Comparison of ENCODE assay signal across 9 mouse cellular contexts in genomic region chr2:154569071-154569748, GRCm38 (mm10). TPM values are rescaled to one million over a fixed set of nuclear protein-coding genes. Genes with fewer than 3 reads are reported as not detected.
DNase-seq lines count a peak whose midpoint lies in the region; ATAC-seq and TF ChIP-seq lines count a peak whose summit lies in the region.
"Had no signal": no experiment of that assay in that cellular context is flagged by ENCODE, and none has a peak within 500 bp of the region (broad histone marks: within the 10 kb centered on the region; RNA-seq: fewer than 3 reads in every experiment).

No protein-coding gene starts in this region.

- peak overlapping the region; percentile 74 to 95 (median 75) for H3K4me3 ChIP-seq in CH12.LX (replicated peaks in 1 of 3; ENCODE audit: low read depth in 2 of 3, low read length in 2 of 3, poor library complexity in 1 of 3)
- H3K4me3 ChIP-seq in embryonic fibroblast, embryonic 13.5 days (ENCODE audit: insufficient read depth, low read length), result peak overlapping the region; percentile 65

- H3K79me2 ChIP-seq in CH12.LX (replicated peaks; ENCODE audit: control insufficient read depth, extremely low read depth, insufficient read depth, poor library complexity, severe bottlenecking), result peaks cover 22% of the 10 kb centered on the region

- TF ChIP-seq CTCF in CH12.LX (conservative IDR thresholded peaks at IDR 0.05 in 1 of 2, IDR thresholded peaks at IDR 0.05 in 1 of 2; ENCODE audit: low read depth in 2 of 2, low read length in 2 of 2), result no peak
- TF ChIP-seq CTCF in embryonic fibroblast, embryonic 13.5 days (IDR thresholded peaks at IDR 0.05; ENCODE audit: borderline replicate concordance, insufficient read depth, low read length), result no peak

- peak; percentile 41 for ATAC-seq in activated CD4-positive, CD25-positive, alpha-beta regulatory T cell, adult 4 months

- H3K36me3 ChIP-seq in CH12.LX (replicated peaks in 1 of 2; ENCODE audit: control insufficient read depth in 1 of 2, insufficient read depth in 1 of 2, low read length in 1 of 2), result peaks cover 3 to 25% of the 10 kb centered on the region in 2 experiments

- no peaks in the 10 kb centered on the region for H3K27me3 ChIP-seq in CH12.LX (replicated peaks)

- H3K9ac ChIP-seq in CH12.LX (ENCODE audit: insufficient read depth, low read depth), result peak overlapping the region; percentile 64

- peak; percentile 44; the same call in 1 of the 2 replicates for TF ChIP-seq POLR2A in CH12.LX (IDR thresholded peaks at IDR 0.05; ENCODE audit: low read depth, low read length)
- peak; percentile 74; the same call in 1 of the 2 replicates for TF ChIP-seq POLR2A in embryonic fibroblast, embryonic 13.5 days (IDR thresholded peaks at IDR 0.05; ENCODE audit: low read depth, low read length)

- no peaks in the 10 kb centered on the region for H3K9me3 ChIP-seq in CH12.LX (replicated peaks; ENCODE audit: low read length)

- H3K27ac ChIP-seq in CH12.LX (ENCODE audit: insufficient read depth, low read depth), result peak overlapping the region; percentile 56
- peak overlapping the region; percentile 41 for H3K27ac ChIP-seq in embryonic fibroblast, embryonic 13.5 days (ENCODE audit: insufficient read depth, low read length)

- TF ChIP-seq RAD21 in CH12.LX (IDR thresholded peaks at IDR 0.05; ENCODE audit: low read depth, low read length), result no peak

- peak; percentile 80 for DNase-seq in CH12.LX (ENCODE audit: extremely low read depth)
- DNase-seq in heart, postnatal 4 days, result peak; percentile 71
- peak; percentile 56 to 77 for DNase-seq in left cerebral cortex, postnatal 36 days (ENCODE audit: low spot score in 2 of 2)
- DNase-seq in mesoderm, embryonic 11.5 days (ENCODE audit: low read depth, low spot score), result peak; percentile 71
- DNase-seq in spleen, postnatal 10 days (ENCODE audit: low spot score in 2 of 2), result peak; percentile 81 to 83
- DNase-seq in T-cell, adult 2 months (ENCODE audit: low spot score), result no peak

- H3K4me1 ChIP-seq in CH12.LX (ENCODE audit: control insufficient read depth in 1 of 2, insufficient read depth in 2 of 2), result peaks cover 4 to 48% of the 10 kb centered on the region in 2 experiments
- H3K4me1 ChIP-seq in embryonic fibroblast, embryonic 13.5 days (ENCODE audit: control insufficient read depth, insufficient read depth, low read length), result peaks cover 8% of the 10 kb centered on the region

- intact Hi-C loops in left cerebral cortex, postnatal 36 days (cut with DNase I), result no loop called here

- dilution Hi-C loops in CH12.LX (cut with MboI; ENCODE audit: extremely low pct_ligation_motif_present, extremely low pct_unique_long_range_greater_than_20kb, low sequenced_read_pairs), result no loop called here

- in situ Hi-C loops in CH12.LX (cut with MboI; ENCODE audit: low pct_ligation_motif_present, low pct_unique_long_range_greater_than_20kb, low sequenced_read_pairs), result no loop called here

- peak overlapping the region; percentile 88 for H3K4me2 ChIP-seq in CH12.LX (ENCODE audit: insufficient read depth, low read depth, poor library complexity, severe bottlenecking)

- TF ChIP-seq EP300 in CH12.LX (IDR thresholded peaks at IDR 0.05; ENCODE audit: low read length), result no peak

TF ChIP-seq in CH12.LX, 34 proteins besides CTCF, POLR2A, EP300 and RAD21 (continues in another document):
- TF ChIP-seq GABPA (IDR thresholded peaks at IDR 0.05; ENCODE audit: insufficient replicate concordance, low read depth, low read length) (no peak), JUN (IDR thresholded peaks at IDR 0.05; ENCODE audit: insufficient read depth, low read depth, low read length) (no peak), POLR2AphosphoS2 (IDR thresholded peaks at IDR 0.05; ENCODE audit: low read depth, low read length) (no peak), USF2 (conservative IDR thresholded peaks at IDR 0.05; ENCODE audit: low read depth, low read length) (peak; percentile 76), ZKSCAN1 (IDR thresholded peaks at IDR 0.05; ENCODE audit: borderline replicate concordance, low read depth, low read length) (no peak), ZNF384 (IDR thresholded peaks at IDR 0.05; ENCODE audit: low read depth, low read length) (no peak), TCF12 (IDR thresholded peaks at IDR 0.05; ENCODE audit: low read depth, low read length) (0 out of 2 replicates have a peak, but pooled peaks have one; percentile 27), USF1 (IDR thresholded peaks at IDR 0.05; ENCODE audit: low read depth, low read length) (peak; percentile 84), BHLHE40 (IDR thresholded peaks at IDR 0.05; ENCODE audit: low read depth, low read length) (peak; percentile 98), SIN3A (IDR thresholded peaks at IDR 0.05; ENCODE audit: low read length) (peak; percentile 82), NELFE (IDR thresholded peaks at IDR 0.05; ENCODE audit: low read depth, low read length) (0 out of 2 replicates have a peak, but pooled peaks have one; percentile 51), ZC3H11A (IDR thresholded peaks at IDR 0.05; ENCODE audit: low read depth, low read length) (no peak), MYC (IDR thresholded peaks at IDR 0.05; ENCODE audit: low read depth, low read length) (no peak), KAT2A (IDR thresholded peaks at IDR 0.05; ENCODE audit: insufficient replicate concordance, low read length) (0 out of 2 replicates have a peak, but pooled peaks have one; percentile 29), CHD2 (IDR thresholded peaks at IDR 0.05; ENCODE audit: low read length) (peak; percentile 31; the same call in 1 of the 2 replicates), ETS1 (conservative IDR thresholded peaks at IDR 0.05; ENCODE audit: low read depth, low read length) (no peak), MEF2A (IDR thresholded peaks at IDR 0.05; ENCODE audit: borderline replicate concordance, low read depth, low read length) (no peak), SMC3 (IDR thresholded peaks at IDR 0.05; ENCODE audit: low read depth, low read length) (no peak), E2F4 (IDR thresholded peaks at IDR 0.05; ENCODE audit: insufficient replicate concordance, low read depth, low read length) (no peak), HCFC1 (IDR thresholded peaks at IDR 0.05; ENCODE audit: low read depth, low read length) (peak; percentile 32), ELF1 (IDR thresholded peaks at IDR 0.05; ENCODE audit: low read depth, low read length) (peak; percentile 34; the same call in 1 of the 2 replicates), PAX5 (IDR thresholded peaks at IDR 0.05; ENCODE audit: low read length) (no peak), MXI1 (IDR thresholded peaks at IDR 0.05; ENCODE audit: low read depth, low read length) (peak; percentile 90), MAX (IDR thresholded peaks at IDR 0.05; ENCODE audit: low read length) (peak; percentile 89), MAFK (IDR thresholded peaks at IDR 0.05; ENCODE audit: insufficient replicate concordance, low read length) (no peak), NRF1 (IDR thresholded peaks at IDR 0.05; ENCODE audit: low read depth, low read length) (no peak; the same call in 1 of the 2 replicates), CHD1 (IDR thresholded peaks at IDR 0.05; ENCODE audit: low read depth, low read length) (no peak), TBP (conservative IDR thresholded peaks at IDR 0.05; ENCODE audit: low read depth, low read length) (no peak)

RNA-seq across cellular contexts. Expression of gene E2f1, which starts 0.5 kb away (rescaled TPM):
- total RNA-seq in CH12.LX (2012; rRNA removed) (5.3 and 6.5 TPM in 2 replicates), CH12.LX (2014; rRNA removed) (4.5 and 5.1 TPM in 2 replicates)
- polyA plus RNA-seq in CH12.LX (2012; ENCODE audit: insufficient read length, low read depth), result 19.4 and 19.6 TPM in 2 replicates
- 1 to 10 TPM in 1 of 2 experiments, under 1 TPM in 1; 0.91 to 2.3 TPM for polyA plus RNA-seq in activated CD4-positive, CD25-positive, alpha-beta regulatory T cell, adult 4 months (2017; shearing (Covaris generic))
- 21.5 and 24.3 TPM in 2 replicates for polyA plus RNA-seq in embryonic fibroblast, embryonic 13.5 days (2011; ENCODE audit: insufficient read length, low read depth, missing spikeins)
- total RNA-seq in heart, postnatal 4 days (2021), result 10 to 100 TPM; 32.3 to 35.6 TPM
- 10 to 100 TPM; 10.2 to 14.6 TPM for total RNA-seq in left cerebral cortex, postnatal 36 days (2021)

RNA-seq across cellular contexts. Expression of gene Necab3, which starts 10.5 kb away (rescaled TPM):
- 0.80 and 2.8 TPM in 2 replicates for total RNA-seq in CH12.LX (2012; rRNA removed)
- 0.87 and 1.7 TPM in 2 replicates for total RNA-seq in CH12.LX (2014; rRNA removed)
- 1.6 and 2.0 TPM in 2 replicates for polyA plus RNA-seq in CH12.LX (2012; ENCODE audit: insufficient read length, low read depth)
- 1 to 10 TPM in 1 of 2 experiments, under 1 TPM in 1; 0.27 to 1.4 TPM for polyA plus RNA-seq in activated CD4-positive, CD25-positive, alpha-beta regulatory T cell, adult 4 months (2017; shearing (Covaris generic))
- 0.85 and 1.5 TPM in 2 replicates for polyA plus RNA-seq in embryonic fibroblast, embryonic 13.5 days (2011; ENCODE audit: insufficient read length, low read depth, missing spikeins)
- total RNA-seq in heart, postnatal 4 days (2021), result 1 to 10 TPM in 1 of 2 experiments, under 1 TPM in 1; 0.81 to 1.8 TPM
- total RNA-seq in left cerebral cortex, postnatal 36 days (2021), result 10 to 100 TPM; 88.7 to 95.3 TPM

RNA-seq across cellular contexts. Expression of gene Actl10, which starts 17.6 kb away (rescaled TPM):
- 0.17 and 0.25 TPM in 2 replicates for total RNA-seq in CH12.LX (2012; rRNA removed)
- total RNA-seq in CH12.LX (2014; rRNA removed), result not detected in 2 replicates
- 0.20 and 0.44 TPM in 2 replicates for polyA plus RNA-seq in CH12.LX (2012; ENCODE audit: insufficient read length, low read depth)
- not detected for polyA plus RNA-seq in activated CD4-positive, CD25-positive, alpha-beta regulatory T cell, adult 4 months (2017; shearing (Covaris generic))
- not detected in 2 replicates for polyA plus RNA-seq in embryonic fibroblast, embryonic 13.5 days (2011; ENCODE audit: insufficient read length, low read depth, missing spikeins)
- under 1 TPM in 1 of 2 experiments, not detected in 1; 0.17 TPM for total RNA-seq in heart, postnatal 4 days (2021)
- total RNA-seq in left cerebral cortex, postnatal 36 days (2021), result not detected
- total RNA-seq: layer of hippocampus, postnatal 25 days had no signal

RNA-seq across cellular contexts. Expression of gene 1700003F12Rik, which starts 22.3 kb away (rescaled TPM):
- total RNA-seq in CH12.LX (2012; rRNA removed) (0.85 and 0.92 TPM in 2 replicates), CH12.LX (2014; rRNA removed) (0.52 TPM in 1 of 2 replicates, not detected in the other)
- polyA plus RNA-seq in CH12.LX (2012; ENCODE audit: insufficient read length, low read depth), result 0.56 and 0.71 TPM in 2 replicates
- polyA plus RNA-seq in activated CD4-positive, CD25-positive, alpha-beta regulatory T cell, adult 4 months (2017; shearing (Covaris generic)), result not detected
- polyA plus RNA-seq in embryonic fibroblast, embryonic 13.5 days (2011; ENCODE audit: insufficient read length, low read depth, missing spikeins), result 1.9 TPM in 1 of 2 replicates, not detected in the other
- under 1 TPM in 1 of 2 experiments, not detected in 1; 0.81 TPM for total RNA-seq in heart, postnatal 4 days (2021)
- 1 to 10 TPM in 1 of 2 experiments, under 1 TPM in 1; 0.49 to 1.2 TPM for total RNA-seq in left cerebral cortex, postnatal 36 days (2021)

RNA-seq across cellular contexts. Expression of gene Pxmp4, which starts 34.3 kb away (rescaled TPM):
- total RNA-seq in CH12.LX (2012; rRNA removed) (7.2 and 7.6 TPM in 2 replicates), CH12.LX (2014; rRNA removed) (8.7 and 9.4 TPM in 2 replicates)
- 5.5 and 6.0 TPM in 2 replicates for polyA plus RNA-seq in CH12.LX (2012; ENCODE audit: insufficient read length, low read depth)
- polyA plus RNA-seq in activated CD4-positive, CD25-positive, alpha-beta regulatory T cell, adult 4 months (2017; shearing (Covaris generic)), result 10 to 100 TPM; 20.5 to 23.2 TPM
- polyA plus RNA-seq in embryonic fibroblast, embryonic 13.5 days (2011; ENCODE audit: insufficient read length, low read depth, missing spikeins), result 11.8 and 13.2 TPM in 2 replicates
- total RNA-seq in heart, postnatal 4 days (2021), result 10 to 100 TPM; 14.5 to 20.4 TPM
- total RNA-seq in left cerebral cortex, postnatal 36 days (2021), result 10 to 100 TPM; 12.4 to 13.9 TPM

Comparison
In these comparisons a context has a peak if more than half of its experiments do, and no peak if none do; other contexts are left out.
1. RNA of gene Necab3, which starts 10.5 kb away (total RNA-seq): 88.7 to 95.3 TPM in left cerebral cortex, postnatal 36 days; 0.80 to 2.8 TPM in CH12.LX and 0.81 to 1.8 TPM in heart, postnatal 4 days; every median in the first group is over 10 times any median in the second.